Mouse (Mus musculus) layer of hippocampus, adult 2 months (tissue): ENCODE measurements around the gene Mios. TPM values are rescaled to one million over a fixed set of nuclear protein-coding genes. Genes with fewer than 3 reads are reported as not detected.

Experiments
- DNase-seq, 2 experiments: peaks; one replicate each; pipeline ENCODE4 v3.0.0; 2022; ENCODE audit warnings: low spot score in 2 of 2
- H3K27ac ChIP-seq: fragments of 200-600 bp; 2 replicates; pipeline ENCODE4 v1.8.1; 2022
- H3K4me3 ChIP-seq: fragments of 200-600 bp; 2 replicates; pipeline ENCODE4 v1.8.1; 2022; ENCODE audit warnings: mild to moderate bottlenecking
- CTCF ChIP-seq: fragments of 200-600 bp; conservative IDR thresholded peaks from 2 replicates; pipeline ENCODE4 v1.8.1; 2022; ENCODE audit warnings: antibody characterized with exemption, mild to moderate bottlenecking, moderate library complexity
- long read RNA-seq, 2 experiments: library from polyadenylated mRNA; stranded (forward); transcript quantifications; one replicate each; pipeline ENCODE4 v2.0.0; 2021; ENCODE audit warnings: borderline mapping rate in 2 of 2
- total RNA-seq, 2 experiments: library from RNA; stranded (reverse); gene quantifications; 2 replicates each; pipeline ENCODE4 v1.2.3; 2021

The Mios gene
- 10 to 100 TPM; 25.0 to 26.9 TPM for total RNA-seq
- long read RNA-seq, experiment 1, transcript Mios-201 (12 exons, 3,710 nt) = major isoform, 14 of 17 reads
- long read RNA-seq, experiment 1, partial matches to known transcripts = 0 of 17 reads
- long read RNA-seq, experiment 1, other reads (novel, unspliced or antisense) = 3 of 17 reads
- long read RNA-seq, experiment 2, transcript Mios-201 (12 exons, 3,710 nt) = major isoform, 26 of 34 reads
- long read RNA-seq, experiment 2, partial matches to known transcripts = 2 of 34 reads
- long read RNA-seq, experiment 2, other reads (novel, unspliced or antisense) = 6 of 34 reads

GRCm38 (mm10) chr6:8209047-8209865 lies at the start of gene Mios:
TSS of gene Mios (plus strand) at chr6:8209222.
- H3K27ac ChIP-seq = peak within 1 kb of the TSS; percentile 98
- H3K4me3 ChIP-seq = peak within 1 kb of the TSS; percentile 88
- peak; percentile 79 to 82 for DNase-seq
- peak; percentile 61 for TF ChIP-seq CTCF

- Histone ChIP-seq H3K4me3 (no peak overlapping the region), H3K27ac (no peak overlapping the region)
- DNase-seq = no peak
- TF ChIP-seq CTCF = no peak
Observed at GRCm38 (mm10) chr6:8160001-8160400, 49.0 kb upstream of the Mios start.

- no peak for TF ChIP-seq CTCF
- DNase-seq = no peak
- Histone ChIP-seq H3K4me3 (no peak overlapping the region), H3K27ac (no peak overlapping the region)
Observed at GRCm38 (mm10) chr6:8164741-8165140, 44.3 kb upstream of the Mios start.

GRCm38 (mm10) chr6:8172101-8172500 lies 36.9 kb upstream of the Mios start:
- DNase-seq = no peak
- no peak overlapping the region for H3K4me3 ChIP-seq
- no peak overlapping the region for H3K27ac ChIP-seq
- TF ChIP-seq CTCF = no peak

GRCm38 (mm10) chr6:8174062-8174461 lies 35.0 kb upstream of the Mios start:
- Histone ChIP-seq H3K27ac (no peak overlapping the region), H3K4me3 (no peak overlapping the region)
- DNase-seq = no peak
- TF ChIP-seq CTCF = no peak

- H3K4me3 ChIP-seq = no peak overlapping the region
- H3K27ac ChIP-seq = no peak overlapping the region
- DNase-seq = no peak
- TF ChIP-seq CTCF = no peak
Observed at GRCm38 (mm10) chr6:8175346-8175745, 33.7 kb upstream of the Mios start.

GRCm38 (mm10) chr6:8176116-8176515 lies 32.9 kb upstream of the Mios start:
- Histone ChIP-seq H3K27ac (no peak overlapping the region), H3K4me3 (no peak overlapping the region)
- no peak for DNase-seq
- TF ChIP-seq CTCF = no peak

GRCm38 (mm10) chr6:8178397-8178941 lies 30.6 kb upstream of the Mios start:
- DNase-seq = no peak
- Histone ChIP-seq H3K4me3 (peak overlapping the region; percentile 36; the same call in 1 of the 2 replicates), H3K27ac (no peak overlapping the region)
- no peak for TF ChIP-seq CTCF

GRCm38 (mm10) chr6:8188599-8189233 lies 20.3 kb upstream of the Mios start:
- Histone ChIP-seq H3K27ac (no peak overlapping the region), H3K4me3 (no peak overlapping the region)
- peak; percentile 83 for TF ChIP-seq CTCF
- peak in 1 of 2 experiments; percentile 15 for DNase-seq

GRCm38 (mm10) chr6:8189917-8190316 lies 19.1 kb upstream of the Mios start:
- DNase-seq = no peak
- no peak overlapping the region for H3K4me3 ChIP-seq
- TF ChIP-seq CTCF = no peak

GRCm38 (mm10) chr6:8192517-8192916 lies 16.5 kb upstream of the Mios start, which contains the start of gene Col28a1:
TSS of gene Col28a1 (minus strand) at chr6:8192617.
- no peak within 1 kb of the TSS for H3K27ac ChIP-seq
- TF ChIP-seq CTCF = no peak
- no peak for DNase-seq
- no peak within 1 kb of the TSS for H3K4me3 ChIP-seq

More at GRCm38 (mm10) chr6:8189917-8190316, 19.1 kb upstream of the Mios start:
- no peak overlapping the region for H3K27ac ChIP-seq

GRCm38 (mm10) chr6:8209866-8210186 lies 804 bp downstream of the Mios start:
- DNase-seq = no peak
- TF ChIP-seq CTCF = no peak
- peak overlapping the region; percentile 88 for H3K4me3 ChIP-seq
- peak overlapping the region; percentile 98 for H3K27ac ChIP-seq

GRCm38 (mm10) chr6:8210661-8211060 lies 1.6 kb downstream of the Mios start:
- no peak for TF ChIP-seq CTCF

More at GRCm38 (mm10) chr6:8210661-8211060, 1.6 kb downstream of the Mios start:
- no peak overlapping the region for H3K27ac ChIP-seq
- DNase-seq = no peak
- peak overlapping the region; percentile 88; the same call in 1 of the 2 replicates for H3K4me3 ChIP-seq
